Mouse (Mus musculus) kidney, embryonic 16.5 days (tissue): ENCODE results near the gene Sowahb. TPM values are rescaled to one million over a fixed set of nuclear protein-coding genes. Genes with fewer than 3 reads are reported as not detected.

Source experiments
- ATAC-seq: fragments of 200-750 bp; cut with Nextera tagmentation; 2 replicates; pipeline ENCODE4 v1.8.0; 2017; ENCODE audit warnings: moderate TSS enrichment; ENCODE audit not compliant: low FRiP score, low TSS enrichment
- H3K27ac ChIP-seq: fragments of 300-500 bp; sonication (generic); 2 replicates; pipeline ENCODE4 v1.5.1; 2014; ENCODE audit warnings: low read length
- H3K27me3 ChIP-seq: fragments of 300-500 bp; sonication (generic); 2 replicates; pipeline ENCODE4 v1.6.1; 2014; ENCODE audit warnings: low read length, control low read depth, mixed read lengths; ENCODE audit not compliant: insufficient read depth
- H3K36me3 ChIP-seq: fragments of 300-500 bp; sonication (generic); 2 replicates; pipeline ENCODE4 v1.6.1; 2014; ENCODE audit warnings: low read length, control low read depth, mixed read lengths; ENCODE audit not compliant: insufficient read depth
- H3K4me1 ChIP-seq: fragments of 300-500 bp; sonication (generic); 2 replicates; pipeline ENCODE4 v1.6.1; 2014; ENCODE audit warnings: low read length, control low read depth, mixed read lengths; ENCODE audit not compliant: insufficient read depth
- H3K4me2 ChIP-seq: fragments of 300-500 bp; sonication (generic); replicated peaks from 2 replicates; pipeline ENCODE4 v1.6.1; 2014; ENCODE audit warnings: low read depth, low read length
- H3K4me3 ChIP-seq: fragments of 300-500 bp; sonication (generic); 2 replicates; pipeline ENCODE4 v1.5.1; 2014; ENCODE audit warnings: mild to moderate bottlenecking, low read length
- H3K9ac ChIP-seq: fragments of 300-500 bp; sonication (generic); replicated peaks from 2 replicates; pipeline ENCODE4 v1.6.1; 2014; ENCODE audit warnings: low read length
- H3K9me3 ChIP-seq: fragments of 300-500 bp; sonication (generic); 2 replicates; pipeline ENCODE4 v1.6.1; 2016; ENCODE audit warnings: low read length, control low read depth
- WGBS: fragments of 180-500 bp; shearing (Covaris S2); extraction: QIAGEN DNeasy Blood & Tissue Kit; methylation state at CpG from one replicate; pipeline ENCODE4 v1.1.7; 2014; 5-methylcytosine and 5-hydroxymethylcytosine counted together
- polyA plus RNA-seq: library from polyadenylated mRNA; unstranded; fragments of >200 nt; fragmentation: Nextera tagmentation; extraction: Ambion mirVana; gene quantifications from 2 replicates; pipeline ENCODE4 v1.2.1, GENCODE M21; 2015

Sowahb gene
- polyA plus RNA-seq, 1 experiment from 2014 or later, result 1.4 TPM

DNA sequence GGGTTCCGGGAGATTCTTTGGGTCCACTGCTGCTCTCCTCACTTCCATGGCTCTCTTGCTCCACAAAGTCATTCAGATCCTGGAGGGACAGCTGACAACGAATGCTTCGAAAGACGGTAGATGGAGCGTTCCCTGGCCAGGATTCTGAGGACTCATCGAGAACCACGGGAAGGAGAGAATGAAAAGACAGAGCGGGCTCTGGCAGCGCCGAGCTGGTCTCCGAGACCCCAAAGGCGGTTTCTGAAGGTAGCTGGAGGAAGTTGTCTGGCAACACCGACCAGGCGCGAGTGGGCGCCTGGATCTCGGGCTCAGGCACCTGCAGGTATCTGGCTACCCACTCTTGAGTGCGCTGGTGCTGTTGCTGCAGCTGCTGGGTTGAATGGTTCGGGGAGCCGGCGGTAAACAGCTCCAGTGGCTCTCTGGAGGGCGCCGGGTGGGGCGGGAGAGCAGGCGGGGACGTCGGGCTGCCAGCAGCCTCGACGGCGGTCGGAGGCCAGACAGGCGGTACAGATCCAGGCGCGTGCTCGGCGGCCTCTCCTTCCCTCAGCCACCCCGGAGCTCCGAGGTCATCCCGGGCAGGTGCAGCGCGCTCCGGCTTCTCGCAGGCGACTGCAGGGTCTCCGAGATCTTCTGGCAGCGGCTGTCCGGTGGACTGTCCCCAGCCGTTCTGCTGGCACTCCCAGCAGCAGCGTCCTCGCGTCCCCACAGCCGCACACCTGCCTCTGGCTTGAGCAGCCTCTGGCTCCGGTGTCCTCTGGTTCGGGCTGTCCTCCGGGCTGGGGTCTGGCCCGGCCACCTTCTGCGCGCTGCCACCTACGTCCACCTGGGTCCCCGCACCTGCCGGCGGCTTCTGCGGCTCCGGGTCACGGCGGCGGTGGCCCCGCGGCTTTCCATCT is 886 bp downstream of the Sowahb start:
- peaks cover 36% of the 10 kb centered on the region for H3K4me1 ChIP-seq
- H3K9me3 ChIP-seq, result no peaks in the 10 kb centered on the region
- peak overlapping the region; percentile 67 for H3K9ac ChIP-seq
- peaks cover 46% of the 10 kb centered on the region for H3K27me3 ChIP-seq
- H3K27ac ChIP-seq, result no peak overlapping the region; the same call in 1 of the 2 replicates
- peak overlapping the region; percentile 94 for H3K4me2 ChIP-seq
- peak overlapping the region; percentile 64 for H3K4me3 ChIP-seq
- WGBS, result 2% methylated on average over 68 of the region's 69 CpGs
- no peaks in the 10 kb centered on the region for H3K36me3 ChIP-seq
- ATAC-seq, result peak; percentile 16; the same call in 1 of the 2 replicates

GRCm38 (mm10) chr5:93042831-93043687 is 1.8 kb downstream of the Sowahb start:
- H3K4me1 ChIP-seq, result peaks cover 36% of the 10 kb centered on the region
- H3K4me3 ChIP-seq, result peak overlapping the region; percentile 64
- H3K9me3 ChIP-seq, result no peaks in the 10 kb centered on the region
- H3K4me2 ChIP-seq, result peak overlapping the region; percentile 94
- peaks cover 39% of the 10 kb centered on the region for H3K27me3 ChIP-seq
- ATAC-seq, result no peak
- WGBS, result 44% methylated on average over 18 of the region's 18 CpGs
- no peak overlapping the region for H3K27ac ChIP-seq
- H3K9ac ChIP-seq, result no peak overlapping the region
- H3K36me3 ChIP-seq, result no peaks in the 10 kb centered on the region

GRCm38 (mm10) chr5:93042031-93042430 is 2.8 kb downstream of the Sowahb start:
- Histone ChIP-seq H3K9ac (no peak overlapping the region), H3K27me3 (peaks cover 39% of the 10 kb centered on the region), H3K4me2 (no peak overlapping the region), H3K36me3 (no peaks in the 10 kb centered on the region), H3K27ac (no peak overlapping the region), H3K4me1 (peaks cover 43% of the 10 kb centered on the region), H3K4me3 (no peak overlapping the region), H3K9me3 (no peaks in the 10 kb centered on the region)
- ATAC-seq, result no peak
- 56% methylated on average over 4 of the region's 4 CpGs for WGBS

DNA sequence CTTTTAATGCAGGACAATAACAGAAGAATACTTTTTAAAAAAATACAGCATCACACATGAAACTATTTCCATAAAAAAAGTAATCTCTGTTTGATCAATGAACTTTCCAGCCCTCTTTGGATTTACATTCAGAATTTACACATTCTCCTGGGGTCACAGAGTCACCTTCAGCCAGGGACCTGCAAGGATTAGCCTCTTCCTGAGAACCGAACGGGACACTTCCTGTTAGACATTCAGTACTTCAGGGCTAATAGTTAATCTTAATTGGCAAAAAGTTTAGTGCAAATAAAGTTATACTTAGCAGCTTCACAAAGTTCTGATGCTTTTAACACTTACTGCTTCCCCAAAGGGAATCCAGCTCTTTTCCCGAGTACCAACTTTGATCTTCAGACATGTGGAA is 3.5 kb downstream of the Sowahb start:
- H3K4me2 ChIP-seq, result no peak overlapping the region

GRCm38 (mm10) chr5:93040095-93040494 is 4.7 kb downstream of the Sowahb start:
- no peak for ATAC-seq
- Histone ChIP-seq H3K27ac (no peak overlapping the region), H3K9me3 (no peaks in the 10 kb centered on the region), H3K4me2 (no peak overlapping the region), H3K27me3 (peaks cover 26% of the 10 kb centered on the region), H3K4me3 (no peak overlapping the region), H3K9ac (no peak overlapping the region), H3K4me1 (peaks cover 46% of the 10 kb centered on the region), H3K36me3 (no peaks in the 10 kb centered on the region)
- WGBS, result 45% methylated on average over 5 of the region's 5 CpGs

More for the DNA sequence above, 3.5 kb downstream of the Sowahb start:
- WGBS, result 32% methylated on average over 3 of the region's 3 CpGs
- Histone ChIP-seq H3K27me3 (peaks cover 36% of the 10 kb centered on the region), H3K4me3 (no peak overlapping the region), H3K9ac (no peak overlapping the region), H3K9me3 (no peaks in the 10 kb centered on the region), H3K36me3 (no peaks in the 10 kb centered on the region), H3K4me1 (peaks cover 46% of the 10 kb centered on the region), H3K27ac (no peak overlapping the region)
- ATAC-seq, result no peak

DNA sequence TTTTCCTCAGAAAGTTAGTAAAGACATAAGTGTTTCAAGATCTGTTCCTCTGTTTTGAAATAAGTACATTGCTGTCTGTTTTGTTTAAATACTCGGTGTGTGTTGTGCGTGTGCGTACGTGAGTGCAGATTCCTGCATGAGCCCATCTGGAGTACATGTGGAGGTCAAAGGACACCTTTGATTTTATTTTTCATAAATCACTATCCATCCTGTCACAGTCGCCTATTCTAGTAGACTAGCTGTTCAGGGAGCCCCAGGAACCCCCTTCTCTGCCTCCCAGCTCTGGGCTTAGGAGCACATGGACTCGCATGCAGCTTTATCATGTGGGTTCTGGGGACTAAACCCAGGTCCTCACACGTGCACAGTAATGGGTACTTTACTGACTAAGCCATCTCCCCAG is 8.6 kb downstream of the Sowahb start:
- no peak overlapping the region for H3K27ac ChIP-seq
- ATAC-seq, result no peak
- WGBS, result 68% methylated on average over 7 of the region's 7 CpGs
- no peaks in the 10 kb centered on the region for H3K9me3 ChIP-seq
- no peaks in the 10 kb centered on the region for H3K27me3 ChIP-seq
- no peak overlapping the region for H3K9ac ChIP-seq
- H3K4me3 ChIP-seq, result no peak overlapping the region
- peaks cover 15% of the 10 kb centered on the region for H3K4me1 ChIP-seq
- H3K36me3 ChIP-seq, result no peaks in the 10 kb centered on the region
- H3K4me2 ChIP-seq, result no peak overlapping the region

DNA sequence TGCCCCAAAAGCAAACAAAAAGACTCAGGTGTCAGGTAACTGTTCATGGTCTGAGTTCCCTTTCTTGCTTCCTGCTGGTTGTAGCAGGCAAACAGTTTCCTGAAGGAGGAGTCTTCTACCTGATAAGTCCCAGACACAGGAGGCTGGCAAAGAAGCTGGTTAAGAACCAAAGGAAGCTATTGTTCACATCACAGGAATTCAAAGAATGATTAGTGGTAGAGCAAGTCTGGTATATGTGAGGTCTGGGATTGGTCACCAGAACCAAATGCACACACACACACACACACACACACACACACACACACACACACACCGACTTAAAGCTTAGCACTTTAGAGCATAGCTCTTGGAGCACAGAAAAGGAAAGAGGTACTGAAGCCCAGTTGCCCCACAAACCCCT is 9.5 kb downstream of the Sowahb start:
- Histone ChIP-seq H3K27ac (no peak overlapping the region), H3K9me3 (no peaks in the 10 kb centered on the region), H3K9ac (no peak overlapping the region), H3K4me3 (no peak overlapping the region), H3K27me3 (no peaks in the 10 kb centered on the region), H3K4me2 (no peak overlapping the region), H3K4me1 (peaks cover 14% of the 10 kb centered on the region), H3K36me3 (no peaks in the 10 kb centered on the region)
- 78% methylated on average over 1 of the region's 1 CpGs for WGBS
- ATAC-seq, result no peak

GRCm38 (mm10) chr5:93033087-93033870 is 11.5 kb downstream of the Sowahb start:
- H3K9me3 ChIP-seq, result no peaks in the 10 kb centered on the region
- 48% methylated on average over 5 of the region's 5 CpGs for WGBS
- no peak overlapping the region for H3K4me2 ChIP-seq
- peaks cover 10% of the 10 kb centered on the region for H3K4me1 ChIP-seq
- H3K36me3 ChIP-seq, result no peaks in the 10 kb centered on the region
- no peak overlapping the region for H3K27ac ChIP-seq
- peak; percentile 67; the same call in 1 of the 2 replicates for ATAC-seq
- H3K9ac ChIP-seq, result no peak overlapping the region
- H3K27me3 ChIP-seq, result no peaks in the 10 kb centered on the region
- no peak overlapping the region for H3K4me3 ChIP-seq

- H3K27me3 ChIP-seq, result no peaks in the 10 kb centered on the region
- H3K9me3 ChIP-seq, result no peaks in the 10 kb centered on the region
- 78% methylated on average over 4 of the region's 4 CpGs for WGBS
- no peak overlapping the region for H3K27ac ChIP-seq
- no peak for ATAC-seq
- H3K4me2 ChIP-seq, result no peak overlapping the region
- H3K9ac ChIP-seq, result no peak overlapping the region
- H3K4me1 ChIP-seq, result peaks cover 6% of the 10 kb centered on the region
- no peak overlapping the region for H3K4me3 ChIP-seq
- H3K36me3 ChIP-seq, result no peaks in the 10 kb centered on the region
Observed at GRCm38 (mm10) chr5:93032621-93033020, 12.2 kb downstream of the Sowahb start.
